Mouse (Mus musculus) kidney, adult 2 months (tissue): ENCODE results near the gene Hspd1.

Experiments used
- CTCF ChIP-seq: fragments of 200-500 bp; conservative IDR thresholded peaks from 2 replicates; pipeline ENCODE4 v1.5.1; 2011; ENCODE audit warnings: low read depth, mild to moderate bottlenecking, control low read depth, low read length, moderate library complexity, mixed read lengths; ENCODE audit not compliant: insufficient read depth, insufficient read length
- POLR2A ChIP-seq: fragments of 200-500 bp; IDR thresholded peaks from one replicate; pipeline ENCODE4 v1.6.1; 2011; ENCODE audit warnings: low read depth, low read length, control low read depth

GRCm38 (mm10) chr1:55039944-55040343, 48.1 kb downstream of the Hspd1 start:
- no peak for TF ChIP-seq CTCF
- TF ChIP-seq POLR2A, result no peak
